Mouse (Mus musculus) liver, postnatal 0 days (tissue): ENCODE measurements around the gene Zfp704. TPM values are rescaled to one million over a fixed set of nuclear protein-coding genes. Genes with fewer than 3 reads are reported as not detected.

Experiments
- ATAC-seq: fragments of 200-750 bp; cut with Nextera tagmentation; 2 replicates; pipeline ENCODE4 v1.8.0; 2017; ENCODE audit warnings: mild to moderate bottlenecking, moderate library complexity
- DNase-seq: peaks from one replicate; pipeline ENCODE4 v3.0.0-alpha.2; 2016
- H3K27ac ChIP-seq: fragments of 300-500 bp; sonication (generic); 2 replicates; pipeline ENCODE4 v1.5.1; 2014; ENCODE audit warnings: antibody characterized with exemption, moderate library complexity, mild to moderate bottlenecking, low read depth
- H3K27me3 ChIP-seq: fragments of 300-500 bp; sonication (generic); 2 replicates; pipeline ENCODE4 v1.6.1; 2014; ENCODE audit warnings: low read length, control low read depth, mixed read lengths; ENCODE audit not compliant: insufficient read depth
- H3K36me3 ChIP-seq: fragments of 300-500 bp; sonication (generic); replicated peaks from 2 replicates; pipeline ENCODE4 v1.6.1; 2014; ENCODE audit warnings: mild to moderate bottlenecking, control low read depth, low read length, moderate library complexity, mixed read lengths; ENCODE audit not compliant: insufficient read depth
- H3K4me1 ChIP-seq: fragments of 300-500 bp; sonication (generic); 2 replicates; pipeline ENCODE4 v1.6.1; 2014; ENCODE audit warnings: antibody characterized with exemption, mild to moderate bottlenecking, control low read depth; ENCODE audit not compliant: insufficient read depth
- H3K4me2 ChIP-seq: fragments of 300-500 bp; sonication (generic); 2 replicates; pipeline ENCODE4 v1.6.1; 2014; ENCODE audit warnings: low read depth, mild to moderate bottlenecking, low read length, moderate library complexity, mixed read lengths
- H3K4me3 ChIP-seq: fragments of 300-500 bp; sonication (generic); 2 replicates; pipeline ENCODE4 v1.5.1; 2014; ENCODE audit warnings: low read depth, low read length
- H3K9ac ChIP-seq: fragments of 300-500 bp; sonication (generic); replicated peaks from 2 replicates; pipeline ENCODE4 v1.6.1; 2014; ENCODE audit warnings: mild to moderate bottlenecking, moderate library complexity
- H3K9me3 ChIP-seq: fragments of 300-500 bp; sonication (generic); 2 replicates; pipeline ENCODE4 v1.6.1; 2016; ENCODE audit warnings: mild to moderate bottlenecking, control low read depth, low read length, mixed read lengths
- CTCF ChIP-seq: sonication (generic); IDR thresholded peaks from 2 replicates; pipeline ENCODE4 v1.5.1; 2016; ENCODE audit warnings: antibody characterized with exemption, low read depth
- EP300 ChIP-seq: IDR thresholded peaks from 2 replicates; pipeline ENCODE4 v1.6.1; 2016; ENCODE audit warnings: antibody characterized with exemption, low read depth, mild to moderate bottlenecking
- WGBS: fragments of 180-500 bp; shearing (Covaris S2); extraction: QIAGEN DNeasy Blood & Tissue Kit; methylation state at CpG from one replicate; pipeline ENCODE4 v1.1.7; 2014; ENCODE audit not compliant: insufficient replicate concordance; 5-methylcytosine and 5-hydroxymethylcytosine counted together
- polyA plus RNA-seq: library from polyadenylated mRNA; unstranded; fragments of >200 nt; fragmentation: Nextera tagmentation; extraction: Ambion mirVana; gene quantifications from 2 replicates; pipeline ENCODE4 v1.2.1, GENCODE M21; 2015

Gene Zfp704
- polyA plus RNA-seq, 1 experiment from 2014 or later = 0.94 TPM

GRCm38 (mm10) chr3:9588635-9589034 lies 21.2 kb downstream of the Zfp704 start:
- Histone ChIP-seq H3K27me3 (no peaks in the 10 kb centered on the region), H3K9me3 (no peaks in the 10 kb centered on the region), H3K9ac (no peak overlapping the region), H3K4me2 (no peak overlapping the region), H3K4me1 (0 out of 2 replicates have a peak, but pooled peaks cover 1% of the 10 kb centered on the region), H3K4me3 (no peak overlapping the region), H3K36me3 (no peaks in the 10 kb centered on the region), H3K27ac (no peak overlapping the region)
- no peak for TF ChIP-seq CTCF
- no peak for TF ChIP-seq EP300
- ATAC-seq = no peak
- DNase-seq = no peak
- 83% methylated on average over 4 of the region's 4 CpGs for WGBS

DNA sequence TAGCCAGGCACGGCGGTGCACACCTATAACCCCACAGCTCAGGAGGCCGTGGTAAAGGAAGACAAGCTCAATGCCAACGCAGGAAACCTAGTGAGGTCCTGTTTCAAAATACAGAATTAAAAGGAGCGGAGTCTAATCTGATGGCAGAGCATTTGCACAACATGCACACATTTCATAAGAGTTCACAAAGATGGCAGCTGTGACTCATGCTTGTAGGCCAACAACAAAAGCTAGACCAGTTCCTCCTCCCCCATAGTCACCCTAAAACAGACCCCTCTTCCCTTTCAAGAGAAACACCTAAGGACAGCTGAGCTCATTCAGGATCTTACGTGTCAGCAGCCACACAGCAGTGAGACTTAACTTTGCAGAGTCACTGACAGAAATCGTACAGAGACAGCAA lies 22.6 kb downstream of the Zfp704 start:
- ATAC-seq = no peak
- H3K27me3 ChIP-seq = no peaks in the 10 kb centered on the region
- DNase-seq = no peak
- 87% methylated on average over 7 of the region's 7 CpGs for WGBS
- H3K4me2 ChIP-seq = no peak overlapping the region
- no peak overlapping the region for H3K27ac ChIP-seq
- TF ChIP-seq EP300 (no peak), CTCF (no peak)
- H3K9ac ChIP-seq = no peak overlapping the region
- no peaks in the 10 kb centered on the region for H3K9me3 ChIP-seq
- H3K4me1 ChIP-seq = peaks cover 2% of the 10 kb centered on the region; the same call in 1 of the 2 replicates
- no peak overlapping the region for H3K4me3 ChIP-seq
- no peaks in the 10 kb centered on the region for H3K36me3 ChIP-seq

GRCm38 (mm10) chr3:9583516-9583915 lies 26.4 kb downstream of the Zfp704 start:
- ATAC-seq (no peak; the same call in 1 of the 2 replicates), DNase-seq (no peak)
- no peak overlapping the region for H3K9ac ChIP-seq
- peaks cover 31% of the 10 kb centered on the region for H3K4me1 ChIP-seq
- H3K27ac ChIP-seq = 0 out of 2 replicates have a peak overlapping the region, but pooled peaks have one; percentile 4
- H3K4me3 ChIP-seq = no peak overlapping the region
- H3K9me3 ChIP-seq = no peaks in the 10 kb centered on the region
- WGBS = 55% methylated on average over 2 of the region's 2 CpGs
- no peaks in the 10 kb centered on the region for H3K36me3 ChIP-seq
- H3K4me2 ChIP-seq = no peak overlapping the region
- no peaks in the 10 kb centered on the region for H3K27me3 ChIP-seq
- TF ChIP-seq CTCF (no peak), EP300 (no peak)

GRCm38 (mm10) chr3:9580952-9581798 lies 28.7 kb downstream of the Zfp704 start:
- H3K4me1 ChIP-seq = peaks cover 42% of the 10 kb centered on the region
- WGBS = 61% methylated on average over 14 of the region's 14 CpGs
- no peaks in the 10 kb centered on the region for H3K9me3 ChIP-seq
- peak overlapping the region; percentile 75 for H3K27ac ChIP-seq
- ATAC-seq = peak; percentile 96
- H3K4me3 ChIP-seq = no peak overlapping the region
- DNase-seq = peak; percentile 50
- peak overlapping the region; percentile 10 for H3K4me2 ChIP-seq
- no peaks in the 10 kb centered on the region for H3K27me3 ChIP-seq
- TF ChIP-seq EP300 = peak; percentile 95
- no peak for TF ChIP-seq CTCF
- peak overlapping the region; percentile 50 for H3K9ac ChIP-seq
- no peaks in the 10 kb centered on the region for H3K36me3 ChIP-seq

DNA sequence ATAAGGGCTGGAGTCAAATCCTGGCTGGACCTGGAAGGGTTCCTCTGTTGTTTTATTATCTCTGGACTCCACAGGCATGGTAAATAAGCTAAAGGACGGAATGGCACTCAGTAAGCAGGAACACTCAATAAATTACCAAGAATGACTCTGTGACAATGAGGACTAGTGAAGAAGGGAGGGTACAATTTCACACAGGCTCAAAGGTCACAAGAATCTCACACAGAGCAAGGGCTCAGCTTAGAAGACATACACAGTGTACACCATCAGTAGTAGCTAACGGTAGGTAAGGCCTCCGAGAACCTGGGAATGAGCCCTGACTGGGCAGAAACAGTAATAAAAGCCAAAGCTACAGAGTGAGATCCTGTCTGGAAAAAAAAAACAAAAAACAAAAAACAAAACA lies 29.8 kb downstream of the Zfp704 start:
- H3K9ac ChIP-seq = no peak overlapping the region
- peaks cover 42% of the 10 kb centered on the region for H3K4me1 ChIP-seq
- no peaks in the 10 kb centered on the region for H3K36me3 ChIP-seq
- TF ChIP-seq EP300 (no peak), CTCF (no peak)
- no peak overlapping the region for H3K4me3 ChIP-seq
- ATAC-seq (no peak), DNase-seq (no peak)
- no peak overlapping the region; the same call in 1 of the 2 replicates for H3K27ac ChIP-seq
- H3K9me3 ChIP-seq = no peaks in the 10 kb centered on the region
- no peaks in the 10 kb centered on the region for H3K27me3 ChIP-seq
- no peak overlapping the region for H3K4me2 ChIP-seq
- WGBS = 77% methylated on average over 3 of the region's 3 CpGs

GRCm38 (mm10) chr3:9579028-9579643 lies 30.7 kb downstream of the Zfp704 start:
- TF ChIP-seq CTCF (no peak), EP300 (no peak)
- ATAC-seq (no peak), DNase-seq (no peak)
- H3K36me3 ChIP-seq = no peaks in the 10 kb centered on the region
- WGBS = 52% methylated on average over 4 of the region's 4 CpGs
- no peak overlapping the region for H3K4me3 ChIP-seq
- H3K4me1 ChIP-seq = peaks cover 50% of the 10 kb centered on the region
- H3K4me2 ChIP-seq = no peak overlapping the region
- H3K27me3 ChIP-seq = no peaks in the 10 kb centered on the region
- H3K9me3 ChIP-seq = no peaks in the 10 kb centered on the region
- H3K9ac ChIP-seq = no peak overlapping the region
- no peak overlapping the region for H3K27ac ChIP-seq
